Mouse (Mus musculus): ENCODE measurements around the gene Cfap69. TPM values are rescaled to one million over a fixed set of nuclear protein-coding genes. Genes with fewer than 3 reads are reported as not detected.

Gene Cfap69
- polyA plus RNA-seq, 2 experiments = 0.10 to 0.32 TPM

- no peak for ATAC-seq (ENCODE audit: insufficient read depth)
- H3K9me3 ChIP-seq (ENCODE audit: control insufficient read depth, low read length) = no peaks in the 10 kb centered on the region
- no peak overlapping the region for H3K4me3 ChIP-seq (ENCODE audit: insufficient read depth in 1 of 2, low read depth in 2 of 2, low read length in 2 of 2)
- H3K27ac ChIP-seq = no peak overlapping the region
- no peak for DNase-seq (ENCODE audit: low read depth in 3 of 3, low spot score in 3 of 3)
- H3K4me2 ChIP-seq (ENCODE audit: low read depth) = no peak overlapping the region
- TF ChIP-seq EP300 (IDR thresholded peaks at IDR 0.05; ENCODE audit: low read depth) = no peak
- no peak for TF ChIP-seq CTCF (IDR thresholded peaks at IDR 0.05; ENCODE audit: low read depth)
- H3K36me3 ChIP-seq (replicated peaks; ENCODE audit: control insufficient read depth, insufficient read depth, low read depth) = no peaks in the 10 kb centered on the region
- H3K9ac ChIP-seq (replicated peaks) = no peak overlapping the region
- H3K4me1 ChIP-seq (replicated peaks; ENCODE audit: control insufficient read depth in 2 of 2, insufficient read depth in 2 of 2, low read length in 1 of 2) = no peaks in the 10 kb centered on the region
- H3K27me3 ChIP-seq (ENCODE audit: control insufficient read depth, insufficient read depth, low read length) = no peaks in the 10 kb centered on the region
Measured at GRCm38 (mm10) chr5:5679459-5679858, 15.4 kb upstream of the Cfap69 start.

- H3K27me3 ChIP-seq (ENCODE audit: control insufficient read depth, insufficient read depth, low read length) = no peaks in the 10 kb centered on the region
- no peak overlapping the region for H3K4me3 ChIP-seq (ENCODE audit: insufficient read depth in 1 of 2, low read depth in 2 of 2, low read length in 2 of 2)
- no peak for ATAC-seq (ENCODE audit: insufficient read depth)
- 49% methylated on average over 3 of the region's 3 CpGs for WGBS (ENCODE audit: insufficient replicate concordance)
- H3K27ac ChIP-seq = no peak overlapping the region
- TF ChIP-seq CTCF (IDR thresholded peaks at IDR 0.05; ENCODE audit: low read depth) (no peak), EP300 (IDR thresholded peaks at IDR 0.05; ENCODE audit: low read depth) (no peak)
- no peaks in the 10 kb centered on the region for H3K4me1 ChIP-seq (replicated peaks; ENCODE audit: control insufficient read depth in 2 of 2, insufficient read depth in 2 of 2, low read length in 1 of 2)
- no peak overlapping the region for H3K4me2 ChIP-seq (ENCODE audit: low read depth)
- H3K36me3 ChIP-seq (replicated peaks; ENCODE audit: control insufficient read depth, insufficient read depth, low read depth) = no peaks in the 10 kb centered on the region
- DNase-seq (ENCODE audit: low read depth in 3 of 3, low spot score in 3 of 3) = no peak
- H3K9ac ChIP-seq (replicated peaks) = no peak overlapping the region
- H3K9me3 ChIP-seq (ENCODE audit: control insufficient read depth, low read length) = no peaks in the 10 kb centered on the region
Measured at GRCm38 (mm10) chr5:5676082-5676481, 12.0 kb upstream of the Cfap69 start.

GRCm38 (mm10) chr5:5668920-5669319 is 4.9 kb upstream of the Cfap69 start:
- H3K27me3 ChIP-seq (ENCODE audit: control insufficient read depth, insufficient read depth, low read length) = no peaks in the 10 kb centered on the region
- no peak overlapping the region for H3K27ac ChIP-seq
- no peak overlapping the region for H3K4me2 ChIP-seq (ENCODE audit: low read depth)
- TF ChIP-seq CTCF (IDR thresholded peaks at IDR 0.05; ENCODE audit: low read depth) (no peak), EP300 (IDR thresholded peaks at IDR 0.05; ENCODE audit: low read depth) (no peak)
- no peaks in the 10 kb centered on the region for H3K9me3 ChIP-seq (ENCODE audit: control insufficient read depth, low read length)
- no peak for DNase-seq (ENCODE audit: low read depth in 3 of 3, low spot score in 3 of 3)
- H3K36me3 ChIP-seq (replicated peaks; ENCODE audit: control insufficient read depth, insufficient read depth, low read depth) = no peaks in the 10 kb centered on the region
- ATAC-seq (ENCODE audit: insufficient read depth) = no peak
- no peak overlapping the region for H3K4me3 ChIP-seq (ENCODE audit: insufficient read depth in 1 of 2, low read depth in 2 of 2, low read length in 2 of 2)
- no peak overlapping the region for H3K9ac ChIP-seq (replicated peaks)
- WGBS (ENCODE audit: insufficient replicate concordance) = 62% methylated on average over 7 of the region's 7 CpGs
- H3K4me1 ChIP-seq (replicated peaks; ENCODE audit: control insufficient read depth in 2 of 2, insufficient read depth in 2 of 2, low read length in 1 of 2) = no peaks in the 10 kb centered on the region

GRCm38 (mm10) chr5:5664371-5664926 is 410 bp upstream of the Cfap69 start:
- no peak overlapping the region for H3K27ac ChIP-seq
- H3K36me3 ChIP-seq (replicated peaks; ENCODE audit: control insufficient read depth, insufficient read depth, low read depth) = no peaks in the 10 kb centered on the region
- no peak overlapping the region for H3K9ac ChIP-seq (replicated peaks)
- H3K4me1 ChIP-seq (replicated peaks; ENCODE audit: control insufficient read depth in 2 of 2, insufficient read depth in 2 of 2, low read length in 1 of 2) = no peaks in the 10 kb centered on the region
- ATAC-seq (ENCODE audit: insufficient read depth) = 0 out of 2 replicates have a peak, but pooled peaks have one; percentile 13
- H3K4me2 ChIP-seq (ENCODE audit: low read depth) = peak overlapping the region; percentile 67
- no peaks in the 10 kb centered on the region for H3K9me3 ChIP-seq (ENCODE audit: control insufficient read depth, low read length)
- peak overlapping the region; percentile 42 to 45 for H3K4me3 ChIP-seq (ENCODE audit: insufficient read depth in 1 of 2, low read depth in 2 of 2, low read length in 2 of 2)
- TF ChIP-seq CTCF (IDR thresholded peaks at IDR 0.05; ENCODE audit: low read depth) = no peak
- no peak for TF ChIP-seq EP300 (IDR thresholded peaks at IDR 0.05; ENCODE audit: low read depth)
- H3K27me3 ChIP-seq (ENCODE audit: control insufficient read depth, insufficient read depth, low read length) = no peaks in the 10 kb centered on the region; the same call in 1 of the 2 replicates
- DNase-seq (ENCODE audit: low read depth in 3 of 3, low spot score in 3 of 3) = no peak
- WGBS (ENCODE audit: insufficient replicate concordance) = 52% methylated on average over 6 of the region's 6 CpGs

GRCm38 (mm10) chr5:5663057-5663456 is 982 bp downstream of the Cfap69 start:
- Histone ChIP-seq H3K27me3 (ENCODE audit: control insufficient read depth, insufficient read depth, low read length) (no peaks in the 10 kb centered on the region; the same call in 1 of the 2 replicates), H3K4me3 (ENCODE audit: insufficient read depth in 1 of 2, low read depth in 2 of 2, low read length in 2 of 2) (no peak overlapping the region), H3K36me3 (replicated peaks; ENCODE audit: control insufficient read depth, insufficient read depth, low read depth) (no peaks in the 10 kb centered on the region), H3K4me2 (ENCODE audit: low read depth) (no peak overlapping the region; the same call in 1 of the 2 replicates), H3K9ac (replicated peaks) (no peak overlapping the region), H3K27ac (no peak overlapping the region), H3K4me1 (replicated peaks; ENCODE audit: control insufficient read depth in 2 of 2, insufficient read depth in 2 of 2, low read length in 1 of 2) (no peaks in the 10 kb centered on the region), H3K9me3 (ENCODE audit: control insufficient read depth, low read length) (no peaks in the 10 kb centered on the region)
- DNase-seq (ENCODE audit: low read depth in 3 of 3, low spot score in 3 of 3) (no peak), ATAC-seq (ENCODE audit: insufficient read depth) (no peak)
- 34% methylated on average over 6 of the region's 6 CpGs for WGBS (ENCODE audit: insufficient replicate concordance)
- TF ChIP-seq CTCF (IDR thresholded peaks at IDR 0.05; ENCODE audit: low read depth) (no peak), EP300 (IDR thresholded peaks at IDR 0.05; ENCODE audit: low read depth) (no peak)
